Mouse (Mus musculus): ENCODE measurements around the gene Nhsl2. TPM values are rescaled to one million over a fixed set of nuclear protein-coding genes. Genes with fewer than 3 reads are reported as not detected.
A peak's percentile ranks its signal among the peaks of the same experiment; 100 is the strongest.

Nhsl2 gene
- polyA plus RNA-seq, 1 experiment from 2014 or later: 6.7 TPM

GRCm38 (mm10) chrX:102024976-102025375 lies 175.8 kb downstream of the Nhsl2 start:
- Histone ChIP-seq H3K9me3 (replicated peaks) (no peaks in the 10 kb centered on the region), H3K36me3 (no peaks in the 10 kb centered on the region), H3K9ac (no peak overlapping the region), H3K4me1 (replicated peaks) (peaks cover 6% of the 10 kb centered on the region; the same call in 1 of the 2 replicates), H3K4me3 (no peak overlapping the region), H3K27ac (no peak overlapping the region), H3K4me2 (no peak overlapping the region), H3K27me3 (no peaks in the 10 kb centered on the region)
- no peak for ATAC-seq (replicated peaks; ENCODE audit: insufficient number of reproducible peaks, insufficient read depth, low FRiP score, low read depth)
- WGBS: 43% methylated on average over 3 of the region's 3 CpGs

- Histone ChIP-seq H3K9ac (no peak overlapping the region), H3K4me3 (no peak overlapping the region), H3K4me2 (no peak overlapping the region), H3K4me1 (replicated peaks) (peaks cover 8% of the 10 kb centered on the region), H3K36me3 (no peaks in the 10 kb centered on the region), H3K27ac (peak overlapping the region; percentile 58), H3K9me3 (replicated peaks) (no peaks in the 10 kb centered on the region), H3K27me3 (no peaks in the 10 kb centered on the region)
- no peak for ATAC-seq (replicated peaks; ENCODE audit: insufficient number of reproducible peaks, insufficient read depth, low FRiP score, low read depth)
- 35% methylated on average over 6 of the region's 6 CpGs for WGBS
Measured at GRCm38 (mm10) chrX:102031851-102032250, 182.7 kb downstream of the Nhsl2 start.

- H3K27ac ChIP-seq: peak overlapping the region; percentile 58
- H3K4me2 ChIP-seq: no peak overlapping the region
- H3K9ac ChIP-seq: no peak overlapping the region
Measured at GRCm38 (mm10) chrX:102032431-102032830, 183.2 kb downstream of the Nhsl2 start.

GRCm38 (mm10) chrX:102033566-102033965 lies 184.4 kb downstream of the Nhsl2 start:
- Histone ChIP-seq H3K9me3 (replicated peaks) (no peaks in the 10 kb centered on the region), H3K4me3 (no peak overlapping the region), H3K27ac (no peak overlapping the region), H3K4me1 (replicated peaks) (peaks cover 17% of the 10 kb centered on the region), H3K36me3 (no peaks in the 10 kb centered on the region), H3K9ac (no peak overlapping the region), H3K27me3 (no peaks in the 10 kb centered on the region), H3K4me2 (no peak overlapping the region)
- no peak for ATAC-seq (replicated peaks; ENCODE audit: insufficient number of reproducible peaks, insufficient read depth, low FRiP score, low read depth)
- WGBS: 61% methylated on average over 2 of the region's 2 CpGs

More at GRCm38 (mm10) chrX:102032431-102032830, 183.2 kb downstream of the Nhsl2 start:
- Histone ChIP-seq H3K27me3 (no peaks in the 10 kb centered on the region), H3K4me1 (replicated peaks) (peaks cover 12% of the 10 kb centered on the region), H3K36me3 (no peaks in the 10 kb centered on the region), H3K9me3 (replicated peaks) (no peaks in the 10 kb centered on the region), H3K4me3 (no peak overlapping the region)
- no peak for ATAC-seq (replicated peaks; ENCODE audit: insufficient number of reproducible peaks, insufficient read depth, low FRiP score, low read depth)
- WGBS: 34% methylated on average over 8 of the region's 8 CpGs

GRCm38 (mm10) chrX:102035671-102036070 lies 186.5 kb downstream of the Nhsl2 start:
- Histone ChIP-seq H3K9me3 (replicated peaks) (no peaks in the 10 kb centered on the region), H3K9ac (no peak overlapping the region), H3K27ac (no peak overlapping the region), H3K4me3 (no peak overlapping the region), H3K36me3 (no peaks in the 10 kb centered on the region), H3K4me1 (replicated peaks) (peaks cover 17% of the 10 kb centered on the region), H3K4me2 (no peak overlapping the region), H3K27me3 (no peaks in the 10 kb centered on the region)
- no peak for ATAC-seq (replicated peaks; ENCODE audit: insufficient number of reproducible peaks, insufficient read depth, low FRiP score, low read depth)
- WGBS: 62% methylated on average over 3 of the region's 3 CpGs

GRCm38 (mm10) chrX:102036866-102037361 lies 187.7 kb downstream of the Nhsl2 start:
- Histone ChIP-seq H3K9me3 (replicated peaks) (no peaks in the 10 kb centered on the region), H3K4me2 (no peak overlapping the region), H3K27ac (peak overlapping the region; percentile 37; the same call in 1 of the 2 replicates), H3K4me1 (replicated peaks) (peaks cover 15% of the 10 kb centered on the region), H3K36me3 (no peaks in the 10 kb centered on the region), H3K27me3 (no peaks in the 10 kb centered on the region), H3K4me3 (no peak overlapping the region), H3K9ac (no peak overlapping the region)
- 79% methylated on average over 3 of the region's 3 CpGs for WGBS
- ATAC-seq (replicated peaks; ENCODE audit: insufficient number of reproducible peaks, insufficient read depth, low FRiP score, low read depth): no peak

- no peaks in the 10 kb centered on the region for H3K36me3 ChIP-seq
- no peak overlapping the region for H3K4me2 ChIP-seq
- no peak overlapping the region for H3K4me3 ChIP-seq
- H3K27ac ChIP-seq: peak overlapping the region; percentile 37
- no peak overlapping the region for H3K9ac ChIP-seq
- H3K4me1 ChIP-seq (replicated peaks): peaks cover 12% of the 10 kb centered on the region
- 0 out of 2 replicates have a peak, but pooled peaks have one; percentile 31 for ATAC-seq (replicated peaks; ENCODE audit: insufficient number of reproducible peaks, insufficient read depth, low FRiP score, low read depth)
- no peaks in the 10 kb centered on the region for H3K9me3 ChIP-seq (replicated peaks)
- H3K27me3 ChIP-seq: no peaks in the 10 kb centered on the region
- WGBS: 44% methylated on average over 2 of the region's 2 CpGs
Measured at GRCm38 (mm10) chrX:102037506-102037905, 188.3 kb downstream of the Nhsl2 start.

GRCm38 (mm10) chrX:102041562-102041961 lies 192.4 kb downstream of the Nhsl2 start:
- 72% methylated on average over 7 of the region's 7 CpGs for WGBS
- H3K27ac ChIP-seq: no peak overlapping the region
- no peaks in the 10 kb centered on the region for H3K9me3 ChIP-seq (replicated peaks)
- H3K4me1 ChIP-seq (replicated peaks): peaks cover 9% of the 10 kb centered on the region
- H3K9ac ChIP-seq: no peak overlapping the region
- ATAC-seq (replicated peaks; ENCODE audit: insufficient number of reproducible peaks, insufficient read depth, low FRiP score, low read depth): no peak
- no peaks in the 10 kb centered on the region for H3K27me3 ChIP-seq
- no peak overlapping the region for H3K4me2 ChIP-seq
- H3K4me3 ChIP-seq: no peak overlapping the region
- no peaks in the 10 kb centered on the region for H3K36me3 ChIP-seq

GRCm38 (mm10) chrX:102042386-102042785 lies 193.2 kb downstream of the Nhsl2 start:
- H3K4me2 ChIP-seq: no peak overlapping the region
- no peak overlapping the region for H3K27ac ChIP-seq
- no peaks in the 10 kb centered on the region for H3K36me3 ChIP-seq
- 75% methylated on average over 4 of the region's 4 CpGs for WGBS
- ATAC-seq (replicated peaks; ENCODE audit: insufficient number of reproducible peaks, insufficient read depth, low FRiP score, low read depth): no peak
- no peak overlapping the region for H3K4me3 ChIP-seq
- no peaks in the 10 kb centered on the region for H3K27me3 ChIP-seq
- no peak overlapping the region for H3K9ac ChIP-seq
- peaks cover 6% of the 10 kb centered on the region for H3K4me1 ChIP-seq (replicated peaks)
- H3K9me3 ChIP-seq (replicated peaks): no peaks in the 10 kb centered on the region

- Histone ChIP-seq H3K36me3 (no peaks in the 10 kb centered on the region), H3K4me3 (no peak overlapping the region), H3K9ac (no peak overlapping the region), H3K27ac (no peak overlapping the region), H3K9me3 (replicated peaks) (no peaks in the 10 kb centered on the region), H3K27me3 (no peaks in the 10 kb centered on the region; the same call in 1 of the 2 replicates), H3K4me1 (replicated peaks) (no peaks in the 10 kb centered on the region), H3K4me2 (no peak overlapping the region)
- 73% methylated on average over 6 of the region's 6 CpGs for WGBS
- no peak for ATAC-seq (replicated peaks; ENCODE audit: insufficient number of reproducible peaks, insufficient read depth, low FRiP score, low read depth)
Measured at GRCm38 (mm10) chrX:102050552-102050951, 201.4 kb downstream of the Nhsl2 start.

- Histone ChIP-seq H3K4me3 (no peak overlapping the region), H3K4me2 (no peak overlapping the region), H3K9me3 (replicated peaks) (no peaks in the 10 kb centered on the region), H3K9ac (no peak overlapping the region), H3K4me1 (replicated peaks) (no peaks in the 10 kb centered on the region), H3K36me3 (no peaks in the 10 kb centered on the region), H3K27me3 (no peaks in the 10 kb centered on the region; the same call in 1 of the 2 replicates), H3K27ac (no peak overlapping the region)
- ATAC-seq (replicated peaks; ENCODE audit: insufficient number of reproducible peaks, insufficient read depth, low FRiP score, low read depth): no peak
- WGBS: 60% methylated on average over 4 of the region's 4 CpGs
Measured at GRCm38 (mm10) chrX:102051225-102051624, 202.0 kb downstream of the Nhsl2 start.

GRCm38 (mm10) chrX:102053371-102053770 lies 204.2 kb downstream of the Nhsl2 start:
- H3K36me3 ChIP-seq: no peaks in the 10 kb centered on the region
- H3K27me3 ChIP-seq: no peaks in the 10 kb centered on the region; the same call in 1 of the 2 replicates
- H3K27ac ChIP-seq: no peak overlapping the region
- H3K9ac ChIP-seq: no peak overlapping the region
- 80% methylated on average over 2 of the region's 2 CpGs for WGBS
- H3K4me3 ChIP-seq: no peak overlapping the region
- H3K4me2 ChIP-seq: no peak overlapping the region
- no peak for ATAC-seq (replicated peaks; ENCODE audit: insufficient number of reproducible peaks, insufficient read depth, low FRiP score, low read depth)
- H3K9me3 ChIP-seq (replicated peaks): no peaks in the 10 kb centered on the region
- no peaks in the 10 kb centered on the region for H3K4me1 ChIP-seq (replicated peaks)
